Mouse (Mus musculus): ENCODE measurements around the gene Gm17324. TPM values are rescaled to one million over a fixed set of nuclear protein-coding genes. Genes with fewer than 3 reads are reported as not detected.

The Gm17324 gene
- polyA plus RNA-seq, 1 experiment = 0.08 TPM

- 91% methylated on average over 7 of the region's 7 CpGs for WGBS
- H3K27me3 ChIP-seq (replicated peaks; ENCODE audit: control insufficient read depth, insufficient read depth, low read length) = peaks cover 1% of the 10 kb centered on the region
- no peak for TF ChIP-seq CTCF (conservative IDR thresholded peaks at IDR 0.05; ENCODE audit: insufficient read depth, insufficient read length, low read depth, low read length)
- TF ChIP-seq POLR2A (IDR thresholded peaks at IDR 0.05; ENCODE audit: low read depth, low read length) = no peak
- DNase-seq = no peak
- no peaks in the 10 kb centered on the region for H3K36me3 ChIP-seq (ENCODE audit: control insufficient read depth, insufficient read depth, low read length)
- H3K27ac ChIP-seq (ENCODE audit: insufficient read depth, low read depth, low read length) = no peak overlapping the region
- no peak overlapping the region for H3K4me3 ChIP-seq (ENCODE audit: insufficient read depth, low read depth, low read length)
- no peaks in the 10 kb centered on the region for H3K4me1 ChIP-seq (ENCODE audit: control insufficient read depth, insufficient read depth, low read length)
These were observed 47.0 kb downstream of the Gm17324 start for GRCm38 (mm10) chr9:78401596-78401995.

DNA sequence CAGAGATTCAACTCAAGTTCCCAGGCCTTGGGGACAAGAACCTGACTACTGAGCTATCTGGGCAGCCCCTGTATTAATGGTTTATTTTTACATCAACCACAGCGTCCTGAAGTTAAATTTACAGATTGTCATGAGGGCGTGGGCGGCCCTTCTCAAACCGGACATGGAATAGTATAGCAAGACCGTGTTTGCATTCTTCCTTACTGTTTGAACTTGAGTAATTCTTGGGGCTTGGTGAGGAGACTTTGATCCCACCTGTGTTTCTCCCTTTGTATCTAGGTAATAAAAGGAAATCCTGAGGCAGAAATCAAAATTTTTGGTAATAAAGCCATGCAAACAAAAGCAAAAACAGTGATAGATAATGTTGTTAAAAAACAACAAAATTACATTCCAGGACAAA is 48.0 kb downstream of the Gm17324 start:
- Histone ChIP-seq H3K36me3 (ENCODE audit: control insufficient read depth, insufficient read depth, low read length) (no peaks in the 10 kb centered on the region), H3K4me3 (ENCODE audit: insufficient read depth, low read depth, low read length) (no peak overlapping the region), H3K4me1 (ENCODE audit: control insufficient read depth, insufficient read depth, low read length) (no peaks in the 10 kb centered on the region), H3K27ac (ENCODE audit: insufficient read depth, low read depth, low read length) (no peak overlapping the region), H3K27me3 (replicated peaks; ENCODE audit: control insufficient read depth, insufficient read depth, low read length) (peaks cover 10% of the 10 kb centered on the region)
- no peak for DNase-seq
- 73% methylated on average over 5 of the region's 5 CpGs for WGBS
- TF ChIP-seq POLR2A (IDR thresholded peaks at IDR 0.05; ENCODE audit: low read depth, low read length) = no peak
- no peak for TF ChIP-seq CTCF (conservative IDR thresholded peaks at IDR 0.05; ENCODE audit: insufficient read depth, insufficient read length, low read depth, low read length)

Other genes with a start within 250 kb of the Gm17324 start
- gene Gsta1, start 218.1 kb downstream of the Gm17324 start, polyA plus RNA-seq (2012; rRNA removed) = 1.6 and 1.9 TPM in 2 replicates
- 0.67 and 0.80 TPM in 2 replicates for gene Gm3776, start 191.7 kb downstream of the Gm17324 start, polyA plus RNA-seq (2012; rRNA removed)
- gene Gm10639, start 158.9 kb downstream of the Gm17324 start, polyA plus RNA-seq (2012; rRNA removed) = 20.6 and 30.8 TPM in 2 replicates
- gene Omt2a, start 134.0 kb downstream of the Gm17324 start, polyA plus RNA-seq (2012; rRNA removed) = not detected in 2 replicates
- not detected in 2 replicates for gene Omt2b, start 121.2 kb downstream of the Gm17324 start, polyA plus RNA-seq (2012; rRNA removed)
- gene Gsta2, start 93.0 kb downstream of the Gm17324 start, polyA plus RNA-seq (2012; rRNA removed) = 583 and 726 TPM in 2 replicates
- not detected in 2 replicates for gene Dppa5a, start 80.6 kb downstream of the Gm17324 start, polyA plus RNA-seq (2012; rRNA removed)
- gene Ooep, start 70.1 kb downstream of the Gm17324 start, polyA plus RNA-seq (2012; rRNA removed) = 0.03 TPM in 1 of 2 replicates, not detected in the other
- gene Ddx43, start 53.0 kb downstream of the Gm17324 start, polyA plus RNA-seq (2012; rRNA removed) = not detected in 2 replicates
- 0.19 and 0.36 TPM in 2 replicates for gene Cgas, start 5.5 kb downstream of the Gm17324 start, polyA plus RNA-seq (2012; rRNA removed)
- gene Mto1, start 578 bp downstream of the Gm17324 start, polyA plus RNA-seq (2012; rRNA removed) = 21.0 and 23.4 TPM in 2 replicates
- 4,503 and 4,540 TPM in 2 replicates for gene Eef1a1, start 40.4 kb upstream of the Gm17324 start, polyA plus RNA-seq (2012; rRNA removed)
- 36.7 and 37.2 TPM in 2 replicates for gene Slc17a5, start 139.3 kb upstream of the Gm17324 start, polyA plus RNA-seq (2012; rRNA removed)
- gene Cd109, start 166.8 kb upstream of the Gm17324 start, polyA plus RNA-seq (2012; rRNA removed) = 0.30 and 0.33 TPM in 2 replicates

All from kidney, adult 2 months (tissue).